Mouse (Mus musculus): ENCODE results near the gene Zfp61.
A peak's percentile ranks its signal among the peaks of the same experiment; 100 is the strongest.

Gene Zfp61

DNA sequence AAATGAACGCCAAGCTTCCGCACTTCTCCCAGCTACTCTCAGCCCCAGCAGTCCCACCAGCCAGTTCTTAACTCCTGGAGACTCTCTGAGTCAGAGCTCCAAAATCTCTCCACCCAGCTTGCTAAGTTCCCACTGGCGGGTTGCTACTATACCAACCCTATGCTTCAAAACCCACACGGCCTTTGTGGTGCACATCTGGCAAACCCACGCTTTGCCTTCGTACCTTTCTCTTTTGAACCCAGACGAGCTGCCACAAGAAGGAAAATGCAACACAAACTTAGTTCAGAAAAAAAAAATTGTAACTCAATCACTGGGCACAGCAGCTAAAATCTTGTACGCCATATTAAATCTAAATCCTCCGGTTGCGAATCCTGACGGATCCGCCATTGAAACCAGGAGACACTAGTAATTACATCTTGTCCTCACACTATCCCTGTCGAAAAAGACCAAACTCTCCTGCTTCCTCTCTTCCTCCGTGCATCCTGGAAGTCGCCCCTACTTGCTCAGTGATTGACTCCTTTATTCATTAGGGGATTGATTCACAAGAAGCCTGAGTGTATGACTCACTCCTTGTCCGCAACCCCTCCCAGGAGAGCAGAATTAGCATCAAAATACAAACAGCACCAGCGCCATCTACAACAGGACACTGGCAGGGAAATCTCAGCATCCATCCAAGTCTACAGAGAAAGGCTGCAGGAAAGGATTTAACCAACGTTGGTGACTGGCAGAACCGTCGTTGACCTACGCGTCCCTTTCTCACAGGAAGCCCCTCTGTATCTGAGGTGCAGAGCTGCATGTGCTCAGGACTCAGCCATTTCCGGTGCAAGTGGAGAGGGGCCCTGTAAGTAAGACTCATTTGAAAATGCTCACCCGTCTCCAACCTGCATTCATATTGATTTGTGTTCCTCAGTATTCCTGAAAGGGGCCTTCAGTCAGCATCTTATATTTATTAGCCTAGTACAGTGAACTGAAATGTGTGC lies 32.6 kb downstream of the Zfp61 start:
- DNase-seq (ENCODE audit: extremely low read depth, low read depth, low spot score), result no peak

DNA sequence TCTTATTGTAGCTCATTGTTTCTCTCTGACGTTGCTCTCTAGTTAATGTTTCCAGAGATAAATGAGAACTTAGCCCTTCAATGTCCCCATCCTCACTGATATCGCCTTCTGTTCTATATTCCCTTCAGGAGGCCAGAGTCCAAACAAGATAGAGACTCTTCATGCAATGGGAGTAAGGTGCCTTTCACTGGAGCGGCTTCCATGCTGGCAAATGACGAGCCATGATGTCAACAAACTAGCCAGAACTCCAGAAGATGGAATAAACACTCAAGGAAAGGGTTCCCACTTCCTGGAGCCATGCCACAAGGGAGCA lies 41.1 kb downstream of the Zfp61 start:
- DNase-seq (ENCODE audit: extremely low read depth, low read depth, low spot score), result no peak

DNA sequence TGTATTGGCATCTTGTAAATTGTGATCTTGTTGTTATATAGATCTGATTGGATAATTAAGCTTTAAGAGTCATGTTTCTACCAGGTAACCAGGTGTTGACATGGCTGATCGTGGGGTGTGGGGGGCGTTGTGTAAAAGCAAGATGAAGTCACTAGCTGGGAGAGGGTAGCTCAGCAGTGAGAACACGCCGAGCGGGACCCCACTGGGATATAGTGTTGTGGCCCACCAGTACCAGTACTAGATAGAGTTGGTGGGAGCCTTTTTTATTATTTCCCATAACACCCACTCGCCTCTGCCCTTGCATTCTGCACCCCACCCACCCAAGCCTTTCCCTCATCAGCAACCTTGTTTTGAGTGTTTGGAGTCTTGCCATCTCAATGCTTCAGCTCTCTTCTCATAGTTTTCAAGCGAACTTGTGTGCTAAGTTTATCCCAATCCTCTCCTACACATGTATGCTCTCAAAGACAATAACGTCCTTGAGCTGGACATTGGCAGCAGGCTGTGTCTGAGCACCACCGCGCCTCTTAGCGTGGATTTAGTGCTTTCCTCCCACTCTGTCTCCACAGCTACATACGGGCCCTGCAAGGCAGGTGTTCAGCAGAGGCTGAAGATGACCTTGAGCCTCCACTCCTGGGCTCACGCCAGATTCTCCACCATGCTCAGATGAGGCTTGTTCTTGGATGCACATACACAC lies 41.6 kb downstream of the Zfp61 start:
- no peak for DNase-seq (ENCODE audit: extremely low read depth, low read depth, low spot score)

DNA sequence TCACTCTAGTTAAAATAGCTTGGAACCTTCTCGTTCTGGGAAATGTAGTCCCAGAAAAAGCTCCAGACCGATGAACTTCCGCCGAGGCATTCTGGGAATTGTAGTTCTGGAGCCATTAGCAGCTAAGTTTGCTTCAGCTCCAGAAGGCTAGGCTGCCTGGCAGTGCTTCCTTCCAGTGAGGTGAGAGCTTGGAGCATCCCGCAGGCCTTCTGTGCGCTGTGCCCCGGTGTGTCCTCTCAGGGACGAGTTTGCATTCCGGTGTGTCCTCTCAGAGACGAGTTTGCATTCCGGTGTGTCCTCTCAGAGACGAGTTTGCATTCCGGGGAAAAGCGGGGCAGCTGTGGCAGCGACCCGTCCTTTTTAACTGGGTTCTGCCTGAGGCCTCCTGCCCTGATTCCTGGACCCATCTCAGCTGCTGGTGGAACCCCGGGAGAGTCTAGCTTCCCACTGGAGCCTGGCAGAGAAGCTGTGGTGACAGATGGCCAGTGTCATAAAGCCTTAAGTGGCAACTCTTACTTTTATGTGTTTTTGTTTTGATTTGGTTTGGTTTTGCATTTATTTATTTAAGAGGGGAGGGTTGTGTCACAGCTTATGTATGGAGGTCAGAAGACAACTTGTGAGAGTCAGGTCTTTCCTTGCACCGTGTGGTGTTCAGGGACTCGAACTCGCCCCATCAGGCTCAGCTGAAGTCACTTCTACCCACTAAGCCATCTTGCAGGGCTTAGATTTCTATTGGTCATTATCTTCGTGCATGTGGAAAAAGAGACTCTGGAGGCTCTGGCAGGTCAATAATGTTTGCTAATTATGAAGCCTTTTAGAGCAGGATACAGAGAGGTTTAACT lies 46.2 kb downstream of the Zfp61 start, which contains the start of gene Zfp108:
Zfp108 (plus strand) TSS at position 162 of the 842 bp plus-strand sequence.
- peak; percentile 52 for DNase-seq (ENCODE audit: extremely low read depth, low read depth, low spot score)

DNA sequence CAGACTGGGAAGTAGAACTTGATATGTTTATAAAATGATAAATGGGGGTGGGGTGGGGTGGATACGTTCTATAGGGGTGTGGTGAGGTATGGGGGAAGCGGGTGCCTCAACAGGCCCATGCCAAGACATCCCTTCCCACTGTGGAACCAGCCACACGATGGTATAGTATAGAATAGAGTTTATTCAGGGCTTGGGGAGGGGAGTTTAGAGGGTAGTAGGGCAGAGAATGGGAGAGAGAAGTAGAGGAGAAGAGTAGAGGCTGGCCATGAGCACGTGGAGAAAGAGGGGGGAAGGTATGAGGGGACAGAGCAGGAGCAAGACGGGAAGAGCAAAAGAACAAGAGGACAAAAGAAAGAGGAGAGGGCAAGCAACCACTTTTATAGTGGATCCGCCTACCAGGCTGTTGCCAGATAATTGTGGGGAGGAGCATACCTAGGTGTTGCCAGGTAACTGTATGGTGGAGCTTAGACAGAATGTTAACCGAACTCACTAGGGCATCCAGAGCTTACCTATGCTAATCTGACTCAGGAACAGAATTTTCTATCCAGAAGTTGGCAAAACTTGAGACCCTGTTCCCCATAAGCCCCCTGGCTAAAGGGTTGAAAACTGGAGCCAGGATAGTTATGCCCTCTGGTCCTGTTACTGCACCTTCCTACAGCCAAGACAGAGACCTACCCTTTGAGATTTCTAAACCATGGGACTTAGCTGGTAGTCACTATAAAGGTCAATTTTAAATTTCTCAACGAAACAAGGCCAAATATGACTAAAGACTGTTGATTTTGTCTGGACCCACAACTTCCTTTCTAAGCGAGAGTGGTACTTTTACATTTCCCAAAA lies 47.0 kb downstream of the Zfp61 start:
- no peak for DNase-seq (ENCODE audit: extremely low read depth, low read depth, low spot score)

Measured in fat pad, adult 2 months (tissue).